Mouse (Mus musculus): ENCODE measurements around the gene Ltbp3. TPM values are rescaled to one million over a fixed set of nuclear protein-coding genes. Genes with fewer than 3 reads are reported as not detected.
"Not testable (repeated sequence)": the region's sequence is repeated elsewhere in the genome, so short reads cannot be mapped to it uniquely, and the experiment has no call there.

Ltbp3 gene
- total RNA-seq, 2 experiments from 2014 or later = 1.6 to 2.5 TPM

DNA sequence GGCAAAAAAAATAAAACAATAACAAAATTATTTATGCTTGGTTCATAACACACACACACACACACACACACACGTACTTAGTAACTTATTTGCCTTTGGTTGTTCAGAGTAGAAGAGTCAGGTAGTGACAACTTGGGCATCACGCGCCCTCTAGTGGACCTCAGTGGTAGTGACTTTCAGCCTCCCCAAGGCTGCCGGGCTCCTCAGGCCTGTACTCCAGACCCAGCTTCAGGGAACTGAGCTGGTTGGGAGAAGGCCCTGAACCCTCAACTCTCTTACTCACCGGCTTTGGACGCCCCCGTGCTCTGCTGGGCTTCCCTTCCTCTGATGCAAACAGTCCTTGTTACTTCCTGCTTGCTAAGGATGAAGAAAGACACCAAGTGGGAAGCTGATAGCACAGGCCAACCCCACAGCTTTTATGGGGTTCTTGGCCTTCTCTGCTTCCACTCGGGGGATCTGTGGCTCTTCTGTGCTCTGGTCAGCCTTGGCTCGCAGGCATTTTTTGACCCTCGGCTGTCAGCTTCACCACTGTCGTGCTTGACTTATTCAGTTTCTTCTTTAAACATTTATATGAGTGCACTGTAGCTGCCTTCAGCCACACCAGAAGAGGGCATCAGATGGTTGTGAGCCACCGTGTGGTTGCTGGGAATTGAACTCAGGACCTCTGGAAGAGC is 45.9 kb downstream of the Ltbp3 start:
- ATAC-seq (replicated peaks; ENCODE audit: low FRiP score, poor library complexity, severe bottlenecking) = peak; percentile 88

DNA sequence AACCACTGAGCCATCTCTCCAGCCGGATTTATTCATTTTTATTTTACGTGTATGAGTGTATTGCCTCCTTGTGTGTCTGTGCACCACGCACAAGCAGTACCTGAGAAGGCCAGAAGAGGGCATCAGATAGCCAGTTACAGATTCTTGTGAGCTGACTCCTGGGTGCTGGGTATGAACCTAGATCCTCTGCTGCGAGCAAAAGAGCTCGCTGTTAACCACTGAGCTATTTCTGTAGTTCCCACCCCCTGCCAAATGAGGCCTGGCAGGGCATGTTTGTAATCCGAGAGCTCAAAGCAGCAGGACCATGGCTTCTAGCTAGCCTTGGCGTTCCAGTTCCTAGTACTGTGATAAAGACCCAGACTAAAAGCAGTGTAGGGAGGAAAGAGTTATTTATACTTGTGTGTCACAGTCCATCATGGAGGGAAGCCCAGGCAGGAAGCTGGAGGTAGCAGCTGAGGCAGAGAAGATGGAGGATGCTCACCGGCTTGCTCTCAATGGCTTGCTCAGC is 46.5 kb downstream of the Ltbp3 start:
- ATAC-seq (replicated peaks; ENCODE audit: low FRiP score, poor library complexity, severe bottlenecking) = peak; percentile 89

DNA sequence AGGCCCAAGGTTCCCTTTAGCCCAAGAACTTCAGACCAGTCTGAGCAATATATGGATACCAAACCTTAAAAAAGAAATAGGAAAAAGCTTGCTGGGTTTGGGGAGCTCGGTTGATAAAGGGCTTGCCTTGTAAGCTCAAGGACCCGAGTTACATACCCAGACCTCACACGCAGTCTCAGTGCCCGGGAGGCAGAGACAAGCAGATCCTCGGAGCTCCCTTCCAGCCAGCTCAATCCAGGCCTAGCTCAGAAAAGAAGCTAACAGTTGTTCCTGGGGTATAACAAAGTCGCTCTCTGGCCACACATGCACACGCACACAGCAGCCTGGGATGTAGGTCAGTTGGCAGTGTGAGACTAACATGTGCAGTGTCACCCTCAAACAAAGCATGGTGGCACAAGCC is 47.2 kb downstream of the Ltbp3 start:
- ATAC-seq (replicated peaks; ENCODE audit: low FRiP score, poor library complexity, severe bottlenecking) = no peak

DNA sequence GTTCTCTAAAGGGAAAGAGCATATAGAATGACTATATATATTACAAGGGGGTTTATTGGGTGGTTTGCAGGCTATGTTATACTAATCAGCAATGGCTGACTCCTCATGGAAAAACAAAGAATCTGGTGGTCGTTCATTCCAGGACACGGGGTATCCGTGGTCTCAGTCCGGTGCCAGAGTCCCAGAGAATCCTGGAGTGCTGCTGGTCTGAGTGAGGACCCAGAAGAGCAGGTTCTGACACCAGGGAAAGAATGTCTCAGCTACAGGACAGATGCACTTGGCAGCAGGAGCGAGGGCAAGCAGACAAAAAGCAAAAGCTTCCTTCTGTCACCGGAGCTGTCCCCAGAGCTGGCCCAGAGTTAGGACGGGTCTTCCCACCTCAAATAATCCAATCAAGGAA is 47.9 kb downstream of the Ltbp3 start:
- ATAC-seq (replicated peaks; ENCODE audit: low FRiP score, poor library complexity, severe bottlenecking) = no peak

DNA sequence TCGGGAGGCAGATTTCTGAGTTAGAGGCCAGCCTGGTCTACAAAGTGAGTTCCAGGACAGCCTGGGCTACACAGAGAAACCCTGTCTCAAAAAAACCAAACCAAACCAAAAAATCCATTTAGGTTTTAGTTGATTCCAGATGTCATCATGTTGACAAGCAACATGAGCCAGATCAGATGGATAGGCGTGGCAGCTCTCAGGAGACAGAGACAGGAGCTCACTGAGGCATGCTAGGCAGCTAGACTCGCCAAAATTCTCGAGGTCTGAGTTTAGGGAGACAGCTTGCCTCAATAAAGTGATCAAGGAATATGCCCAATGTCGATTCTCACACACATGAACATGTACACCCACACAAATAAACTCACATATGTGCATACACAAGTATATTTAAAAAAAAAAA is 48.4 kb downstream of the Ltbp3 start:
- ATAC-seq (replicated peaks; ENCODE audit: low FRiP score, poor library complexity, severe bottlenecking) = no peak

DNA sequence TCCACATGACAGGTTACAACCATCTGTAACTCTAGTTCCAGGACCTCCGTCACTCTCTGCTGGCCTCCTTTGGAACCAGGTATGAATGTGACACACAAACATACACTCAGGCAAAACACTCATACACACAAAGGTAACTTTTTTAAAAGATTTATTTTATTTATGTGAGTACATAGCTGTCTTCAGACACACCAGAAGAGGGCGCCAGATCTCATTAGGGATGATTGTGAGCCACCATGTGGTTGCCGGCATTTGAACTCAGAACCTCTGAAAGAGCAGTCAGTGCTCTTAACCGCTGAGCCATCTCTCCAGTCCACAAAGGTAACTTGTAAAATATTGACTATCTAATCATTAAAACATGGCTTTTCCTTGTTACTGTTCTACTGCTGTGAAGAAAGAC is 50.6 kb downstream of the Ltbp3 start:
- ATAC-seq (replicated peaks; ENCODE audit: low FRiP score, poor library complexity, severe bottlenecking) = no peak

DNA sequence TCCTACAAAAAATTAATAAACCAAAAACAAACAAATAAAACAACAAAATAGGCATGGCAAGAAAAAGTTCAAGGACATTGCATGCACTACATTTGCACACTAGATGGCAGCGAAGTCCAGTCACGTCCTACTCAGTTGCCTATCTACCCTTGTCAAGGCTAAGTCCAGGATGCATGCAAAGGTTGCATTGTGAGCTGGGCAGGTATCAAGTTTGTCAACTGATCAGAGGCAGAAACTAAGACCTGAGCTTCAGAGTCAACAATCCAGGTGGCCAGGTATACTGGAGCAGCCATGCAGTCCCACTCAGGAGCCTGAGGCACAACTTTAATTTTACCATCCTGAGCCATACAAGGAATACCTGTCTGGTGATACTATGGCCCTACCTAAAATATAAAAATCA is 52.4 kb downstream of the Ltbp3 start:
- ATAC-seq (replicated peaks; ENCODE audit: low FRiP score, poor library complexity, severe bottlenecking) = peak; percentile 82

DNA sequence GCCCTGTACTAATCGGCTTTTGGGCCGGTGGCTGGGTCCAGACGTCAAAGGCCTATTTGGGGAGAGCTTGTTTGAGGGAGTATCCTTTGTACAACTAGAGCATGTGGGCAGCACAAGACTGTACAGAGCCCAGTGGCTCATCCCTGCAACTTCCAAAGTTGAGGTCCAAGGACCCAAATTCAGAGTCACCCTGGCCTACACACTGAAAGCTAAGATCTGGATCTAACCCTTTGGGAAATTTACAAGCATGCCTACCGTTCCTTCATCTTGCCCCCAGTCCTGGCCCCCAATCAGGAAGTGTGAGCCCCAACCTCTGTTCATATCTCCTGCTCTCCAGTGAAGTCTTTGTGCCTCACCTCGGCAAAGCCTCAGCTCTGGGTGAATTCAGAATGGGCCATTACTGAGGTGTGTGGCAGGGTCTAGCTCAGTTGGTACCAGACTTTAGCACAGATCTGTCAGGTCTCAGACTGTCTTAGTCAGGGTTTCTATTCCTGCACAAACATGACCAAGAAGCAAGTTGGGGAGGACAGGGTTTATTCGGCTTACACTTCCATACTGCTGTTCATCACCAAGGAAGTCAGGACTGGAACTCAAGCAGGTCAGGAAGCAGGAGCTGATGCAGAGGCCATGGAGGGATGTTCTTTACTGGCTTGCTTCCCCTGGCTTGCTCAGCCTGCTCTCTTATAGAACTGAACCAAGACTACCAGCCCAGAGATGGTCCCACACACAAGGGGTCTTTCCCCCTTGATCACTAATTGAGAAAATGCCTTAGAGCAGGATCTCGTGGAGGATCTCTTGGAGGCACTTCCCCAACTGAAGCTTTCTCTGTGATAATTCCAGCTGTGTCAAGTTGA is 53.4 kb downstream of the Ltbp3 start:
- not testable (repeated sequence) for ATAC-seq (replicated peaks; ENCODE audit: low FRiP score, poor library complexity, severe bottlenecking)

DNA sequence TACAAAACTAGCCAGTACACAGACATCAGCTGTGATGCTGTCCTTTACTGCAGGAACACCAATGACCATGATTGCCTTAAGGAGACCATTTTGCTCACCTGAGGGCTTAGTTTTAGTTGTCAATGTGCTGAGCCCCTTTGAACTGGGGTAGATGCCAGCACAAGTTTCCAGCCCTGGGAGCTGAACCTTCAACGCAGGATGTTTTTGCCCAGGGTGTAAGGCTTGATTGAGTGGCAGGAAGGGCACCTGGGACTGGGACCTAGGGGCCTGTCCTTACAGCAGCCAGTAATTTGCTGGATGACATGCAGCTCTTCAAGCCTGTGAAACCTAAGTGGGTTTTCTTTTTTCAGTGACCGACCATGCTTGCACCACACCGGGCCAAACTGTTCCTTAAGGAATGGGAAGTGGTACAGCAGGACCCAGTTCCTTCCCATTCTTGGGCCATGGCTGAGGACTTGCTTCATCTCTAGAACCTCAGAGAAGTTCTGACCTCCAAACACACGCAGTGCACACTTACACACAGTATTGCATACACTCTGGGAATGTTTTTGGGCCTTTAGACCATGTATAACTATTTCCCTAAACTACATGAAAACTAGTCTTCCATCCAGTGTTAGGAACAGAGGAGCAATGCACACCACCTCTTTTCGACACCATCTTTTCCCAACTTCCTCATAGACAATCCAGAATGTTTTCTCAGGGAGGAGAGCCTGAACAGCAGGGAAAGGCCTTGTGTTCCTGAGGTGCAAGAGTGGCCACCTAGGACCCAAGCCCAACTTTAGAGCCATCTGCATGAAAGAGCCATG is 54.3 kb downstream of the Ltbp3 start:
- ATAC-seq (replicated peaks; ENCODE audit: low FRiP score, poor library complexity, severe bottlenecking) = 0 out of 2 replicates have a peak, but pooled peaks have one; percentile 6

DNA sequence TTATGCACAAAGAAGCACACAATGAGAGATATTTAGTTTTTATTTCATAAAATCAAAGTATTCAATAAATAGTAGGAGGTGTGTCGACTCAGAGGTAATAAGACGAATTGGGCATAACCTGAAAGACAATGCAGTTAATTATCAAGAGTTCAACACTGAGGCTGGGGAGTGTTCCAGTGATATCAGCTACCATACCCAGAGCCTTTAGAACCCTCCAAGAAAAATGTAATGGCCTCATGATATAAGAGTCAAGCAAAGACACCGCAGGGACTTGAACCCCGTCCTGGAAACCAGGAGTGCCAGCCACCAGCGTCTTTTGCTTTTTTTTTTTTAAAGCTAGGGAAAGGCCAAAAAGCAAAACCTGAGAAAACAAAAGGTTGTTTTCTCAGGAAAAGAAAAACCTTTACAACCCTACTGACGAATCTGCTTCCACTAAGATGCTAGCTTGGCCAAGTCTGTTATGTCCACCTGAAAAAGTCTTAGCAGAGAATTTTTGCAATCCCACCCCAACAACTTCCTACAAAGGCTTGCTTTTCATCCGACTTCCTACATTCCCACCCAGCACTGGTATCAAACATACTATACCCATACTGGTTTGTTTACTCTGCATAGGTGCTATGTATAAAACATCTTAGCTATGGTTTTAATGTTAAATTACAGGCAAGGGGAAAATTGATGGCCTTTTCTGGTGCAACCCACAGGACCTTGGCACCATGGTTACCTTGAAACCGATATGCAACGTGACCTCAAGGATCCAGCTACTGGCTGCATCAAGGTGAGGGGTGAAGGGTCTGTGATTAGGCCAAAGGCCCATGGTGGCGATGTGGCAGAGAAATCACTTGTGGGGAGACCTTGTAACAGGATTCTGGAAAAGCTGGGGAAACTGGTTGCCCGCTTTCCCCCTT is 55.2 kb downstream of the Ltbp3 start:
- no peak for ATAC-seq (replicated peaks; ENCODE audit: low FRiP score, poor library complexity, severe bottlenecking)

DNA sequence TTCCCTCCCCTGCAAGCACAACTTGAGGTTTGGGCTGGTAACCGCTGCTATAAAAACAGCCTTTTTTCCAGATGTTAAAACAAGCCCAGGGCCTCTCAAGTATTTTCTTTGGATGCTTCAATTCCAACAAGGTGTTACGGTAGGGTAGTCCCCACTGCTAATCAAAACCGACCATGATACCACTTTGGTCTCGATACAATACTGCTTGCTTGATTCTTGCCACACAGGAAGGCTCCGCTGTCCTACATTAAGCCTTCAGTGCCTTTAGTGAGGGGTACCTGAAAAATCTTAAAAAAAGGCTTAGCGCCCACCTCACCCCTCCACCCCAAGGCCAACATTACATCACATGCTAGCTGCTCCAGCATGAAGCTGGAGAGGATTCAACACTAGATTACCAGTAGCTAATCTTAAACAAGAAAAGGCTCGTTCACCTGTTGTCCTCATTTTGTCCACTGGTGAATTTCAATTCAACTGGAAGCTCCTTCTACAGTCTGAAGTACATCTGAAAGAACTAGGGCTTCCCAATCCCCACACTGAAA is 55.9 kb downstream of the Ltbp3 start:
- no peak for ATAC-seq (replicated peaks; ENCODE audit: low FRiP score, poor library complexity, severe bottlenecking)

DNA sequence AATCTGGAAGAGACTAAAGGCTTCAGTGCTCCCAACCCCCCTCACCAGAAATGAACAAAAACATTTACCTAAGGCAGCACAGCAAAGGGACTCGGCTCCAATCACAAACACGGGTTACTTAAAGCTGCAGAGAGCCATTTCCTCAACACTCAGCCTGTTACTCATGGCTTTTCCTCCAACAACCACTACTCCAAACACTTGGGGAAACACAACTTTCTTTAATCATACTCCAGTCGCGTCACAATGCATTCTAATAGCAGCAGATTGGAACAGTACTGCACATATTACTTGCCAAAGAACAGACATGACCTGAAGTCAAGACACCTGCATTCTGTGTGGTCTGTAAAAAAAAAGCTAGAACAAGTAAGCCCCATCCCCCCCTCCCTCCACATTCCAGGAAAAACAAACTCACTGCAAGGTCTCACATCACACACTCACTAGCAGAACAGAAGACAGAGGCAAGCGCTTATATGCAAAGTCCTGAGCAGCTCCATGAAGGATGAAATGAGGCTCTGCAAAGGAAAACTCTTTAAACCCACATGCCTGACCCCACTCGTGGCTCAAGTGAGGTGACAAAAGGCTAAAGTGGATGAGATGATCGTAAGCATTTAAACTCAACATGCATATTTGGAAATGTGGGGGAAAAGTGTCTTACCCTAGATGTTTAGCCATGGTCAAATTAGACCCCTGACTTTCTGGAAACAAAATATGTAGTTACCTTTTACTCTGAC is 56.8 kb downstream of the Ltbp3 start:
- ATAC-seq (replicated peaks; ENCODE audit: low FRiP score, poor library complexity, severe bottlenecking) = no peak

DNA sequence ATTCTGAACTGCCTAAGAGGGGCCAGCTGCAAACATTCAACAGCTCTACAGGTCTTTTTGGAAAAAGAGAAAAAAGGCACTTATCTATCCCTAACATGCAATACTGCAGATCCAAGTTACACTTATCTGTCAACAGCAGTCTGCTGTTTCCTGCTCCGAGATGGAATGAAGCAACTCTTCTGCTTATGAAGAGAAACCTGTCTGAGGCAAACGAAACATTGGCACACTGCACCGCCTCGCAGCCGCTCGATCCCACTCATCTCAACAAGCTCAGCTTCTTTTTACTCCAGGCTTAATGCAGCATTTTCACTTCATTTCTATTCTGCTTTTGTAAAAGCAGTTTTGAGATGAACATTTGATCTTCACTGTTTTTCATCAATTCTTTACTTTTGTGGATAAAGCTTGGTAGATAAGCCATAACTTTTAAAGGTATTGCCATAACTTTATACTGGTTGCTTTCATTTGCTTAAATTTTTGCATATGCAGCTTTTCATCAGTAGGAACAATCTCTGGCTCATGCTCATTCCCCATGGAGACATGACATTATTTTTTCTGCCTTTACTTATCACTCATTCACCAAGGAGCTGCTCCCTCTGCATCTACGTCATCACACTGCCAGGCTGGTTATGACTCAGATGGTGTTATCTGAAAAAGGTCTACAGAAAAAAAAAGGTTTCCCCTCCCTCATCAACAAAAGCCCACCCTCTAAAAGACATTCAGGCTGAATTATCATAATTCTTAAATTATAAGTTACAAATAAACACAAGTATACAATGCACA is 58.2 kb downstream of the Ltbp3 start:
- ATAC-seq (replicated peaks; ENCODE audit: low FRiP score, poor library complexity, severe bottlenecking) = peak; percentile 47

DNA sequence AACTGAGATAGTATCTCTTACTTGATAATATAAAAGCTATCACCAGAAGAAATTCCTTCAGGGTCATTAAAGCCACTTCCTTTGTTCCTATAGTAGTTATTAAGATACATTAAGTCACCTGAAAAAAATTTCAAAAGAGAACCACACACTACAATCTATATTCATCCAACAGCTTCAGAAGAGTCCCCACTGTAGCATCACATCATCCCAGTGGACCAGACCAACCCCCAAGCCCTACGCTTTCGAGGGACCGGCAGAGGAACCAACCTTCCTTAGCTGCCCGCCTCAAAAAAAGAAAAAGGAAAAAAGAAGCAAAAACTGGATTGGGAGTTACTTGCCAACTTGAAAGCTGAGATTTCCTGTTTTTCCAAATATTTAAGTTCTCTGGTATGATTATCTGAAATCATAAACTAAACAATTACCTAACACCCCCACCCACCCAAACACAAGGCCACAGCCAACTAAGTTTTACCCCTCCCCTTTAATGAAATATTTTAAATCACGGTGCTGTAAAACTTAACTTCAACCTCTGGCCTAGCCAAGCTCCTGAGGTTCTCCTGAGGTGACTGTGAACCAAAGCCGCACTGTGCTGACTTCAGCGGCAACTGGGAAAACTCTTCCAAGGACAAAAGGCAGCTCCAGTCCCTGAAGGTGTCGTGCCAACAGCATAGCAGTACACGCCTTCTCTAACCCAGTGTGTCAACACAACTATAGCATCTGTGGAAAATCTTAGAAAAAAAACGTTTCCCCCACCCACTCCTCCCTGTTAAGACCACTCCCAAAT is 59.1 kb downstream of the Ltbp3 start:
- no peak for ATAC-seq (replicated peaks; ENCODE audit: low FRiP score, poor library complexity, severe bottlenecking)

DNA sequence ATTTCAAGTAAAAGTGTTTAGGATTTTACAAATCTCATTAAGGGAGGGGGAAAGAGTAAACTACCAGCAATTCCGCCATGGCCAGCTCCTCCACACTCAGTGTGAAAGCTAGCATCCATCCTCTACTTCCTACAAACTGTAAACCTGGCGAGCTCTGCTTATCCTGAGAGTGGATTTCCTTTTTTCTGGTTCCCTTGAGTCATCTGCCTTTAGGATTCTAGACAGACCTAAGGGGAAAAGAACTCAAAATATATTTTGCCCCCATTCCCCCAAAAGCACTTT is 59.6 kb downstream of the Ltbp3 start:
- ATAC-seq (replicated peaks; ENCODE audit: low FRiP score, poor library complexity, severe bottlenecking) = no peak

DNA sequence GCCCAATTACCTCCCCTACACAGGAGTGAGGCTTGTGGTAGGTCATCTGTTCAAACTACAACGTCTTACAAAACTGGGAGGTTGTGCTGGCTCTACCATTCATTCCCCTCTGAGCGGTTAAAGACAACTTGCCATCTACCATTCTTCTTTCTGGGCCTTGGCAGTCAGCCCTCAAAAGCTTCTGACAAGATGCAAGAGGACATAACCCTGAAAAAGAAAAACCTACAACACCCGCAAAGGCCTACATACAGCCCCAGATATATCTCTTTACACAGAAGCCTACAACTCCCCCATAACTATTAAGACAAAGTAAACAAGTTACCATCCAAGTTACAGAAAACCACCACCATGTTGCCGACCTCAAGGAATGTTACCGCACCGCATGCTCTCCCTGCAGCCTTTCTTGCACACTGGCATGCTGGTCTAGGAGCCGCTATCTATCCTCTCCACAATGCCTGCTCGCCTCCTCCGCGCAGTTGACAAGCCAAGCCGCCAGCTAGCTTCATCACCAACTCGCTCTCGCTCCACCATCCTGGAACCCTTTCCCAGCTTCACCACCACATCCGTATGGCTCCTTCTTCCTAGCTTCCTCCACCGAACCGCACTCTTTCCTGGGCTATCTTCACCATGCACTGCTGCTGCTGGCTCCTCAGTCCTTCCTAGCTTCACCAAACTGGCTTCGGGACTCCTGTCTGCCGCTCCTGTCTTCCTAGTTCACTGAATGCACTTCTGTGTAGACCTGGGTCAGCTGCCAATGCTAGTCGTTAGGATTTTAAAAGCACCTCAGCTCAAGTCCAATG is 60.1 kb downstream of the Ltbp3 start:
- ATAC-seq (replicated peaks; ENCODE audit: low FRiP score, poor library complexity, severe bottlenecking) = no peak
